Mouse (Mus musculus): ENCODE results near the gene Akp3. TPM values are rescaled to one million over a fixed set of nuclear protein-coding genes. Genes with fewer than 3 reads are reported as not detected.

The Akp3 gene
- not detected in 2 replicates for polyA plus RNA-seq (2012; rRNA removed)

DNA sequence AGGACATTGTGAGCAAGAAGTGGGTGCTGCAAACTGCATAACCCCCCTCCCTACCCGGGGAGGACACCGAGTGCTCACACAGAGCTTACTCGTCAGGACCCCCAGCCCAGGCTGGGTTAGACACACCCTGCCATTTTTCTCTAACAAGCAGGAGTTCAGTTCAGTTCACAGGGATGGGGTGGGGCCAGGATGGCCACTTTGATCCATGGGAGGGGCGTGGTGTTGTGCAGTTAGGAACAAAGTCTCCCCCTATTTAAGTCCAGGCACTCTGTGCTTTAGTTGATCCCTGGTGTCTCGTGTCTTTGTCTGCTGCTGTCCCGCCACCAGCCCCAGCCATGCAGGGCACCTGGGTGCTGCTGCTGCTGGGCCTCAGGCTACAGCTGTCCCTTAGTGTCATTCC lies at the start of gene Akp3:
TSS of gene Akp3 (plus strand) at position 301 of the 400 bp plus-strand sequence.

DNA sequence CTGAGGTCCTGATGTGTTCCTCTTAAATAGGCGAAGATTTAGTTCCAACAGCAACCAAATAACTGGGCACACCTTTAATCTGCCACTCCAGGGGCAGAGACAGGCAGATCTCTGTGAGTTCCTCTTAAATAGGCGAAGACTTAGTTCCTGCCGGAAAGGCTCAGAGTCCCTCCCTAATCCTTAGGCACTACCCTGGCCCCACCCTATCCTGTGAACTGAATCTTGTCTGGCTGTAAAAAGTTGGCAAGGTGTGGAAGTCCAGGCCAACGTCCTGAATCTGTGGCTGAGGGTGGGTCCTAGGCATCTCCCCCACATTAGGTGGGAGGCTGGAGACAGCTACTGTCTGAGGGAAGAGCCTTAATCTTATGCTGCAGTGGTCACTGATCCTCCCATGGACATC lies 34.9 kb upstream of the Akp3 start, which contains the start of gene Alppl2:
TSS of gene Alppl2 (minus strand) at position 101 of the 400 bp plus-strand sequence.

GRCm38 (mm10) chr1:87101411-87101810 lies 23.4 kb upstream of the Akp3 start, which contains the start of gene Alpi:
Alpi (minus strand) TSS chr1:87101606.

GRCm38 (mm10) chr1:87156199-87156587 lies 31.4 kb downstream of the Akp3 start, which contains the start of gene Ecel1:
Ecel1 (minus strand) TSS chr1:87156521.

Other genes with a start within 250 kb of the Akp3 start
- gene Alppl2, start 35.0 kb upstream of the Akp3 start, polyA plus RNA-seq (2012; rRNA removed): not detected in 2 replicates
- gene Alpi, start 23.4 kb upstream of the Akp3 start, polyA plus RNA-seq (2012; rRNA removed): 0.03 TPM in 1 of 2 replicates, not detected in the other
- gene Ecel1, start 31.5 kb downstream of the Akp3 start, polyA plus RNA-seq (2012; rRNA removed): 30.5 and 32.3 TPM in 2 replicates
- gene Prss56, start 58.3 kb downstream of the Akp3 start, polyA plus RNA-seq (2012; rRNA removed): 1.2 and 1.9 TPM in 2 replicates
- gene Chrnd, start 65.6 kb downstream of the Akp3 start, polyA plus RNA-seq (2012; rRNA removed): 0.66 TPM in 1 of 2 replicates, not detected in the other
- gene Chrng, start 79.7 kb downstream of the Akp3 start, polyA plus RNA-seq (2012; rRNA removed): 0.03 and 2.0 TPM in 2 replicates
- gene Eif4e2, start 88.9 kb downstream of the Akp3 start, polyA plus RNA-seq (2012; rRNA removed): 61.3 and 66.4 TPM in 2 replicates
- 1.1 and 2.2 TPM in 2 replicates for gene Efhd1, start 139.4 kb downstream of the Akp3 start, polyA plus RNA-seq (2012; rRNA removed)
- gene Gigyf2, start 202.0 kb downstream of the Akp3 start, polyA plus RNA-seq (2012; rRNA removed): 59.9 TPM in 2 replicates